Comparison of ENCODE assay signal across 8 mouse cellular contexts in genomic region chr11:109472171-109472691, GRCm38 (mm10). TPM values are rescaled to one million over a fixed set of nuclear protein-coding genes. Genes with fewer than 3 reads are reported as not detected.
DNase-seq lines count a peak whose midpoint lies in the region; ATAC-seq and TF ChIP-seq lines count a peak whose summit lies in the region.

No protein-coding gene starts in this region.

- WGBS in kidney, embryonic 15.5 days: under 1% methylated on average over 33 of the region's 33 CpGs

- H3K27ac ChIP-seq in left cerebral cortex, adult 2 months: peak overlapping the region; percentile 72
- H3K27ac ChIP-seq in kidney, embryonic 15.5 days: peak overlapping the region; percentile 93

- no peak; the same call in 1 of the 2 replicates for TF ChIP-seq CTCF in left cerebral cortex, adult 2 months (IDR thresholded peaks at IDR 0.05)

- peaks cover 39% of the 10 kb centered on the region for H3K4me1 ChIP-seq in kidney, embryonic 15.5 days

- no peaks in the 10 kb centered on the region for H3K36me3 ChIP-seq in kidney, embryonic 15.5 days

- peak; percentile 22 to 24 for DNase-seq in left cerebral cortex, adult 2 months (ENCODE audit: extremely low spot score in 1 of 2, low spot score in 2 of 2)
- DNase-seq in left cerebral cortex, adult 11 months (ENCODE audit: low spot score): no peak
- DNase-seq in cerebellum, postnatal 14 days: peak; percentile 55 to 58
- DNase-seq in gastrocnemius, postnatal 4 days (ENCODE audit: low spot score in 2 of 2): peak; percentile 32 to 37
- peak; percentile 40 to 44 for DNase-seq in right cerebral cortex, postnatal 10 days (ENCODE audit: low spot score in 2 of 2)
- peak; percentile 37 for DNase-seq in urinary bladder, postnatal 25 days (ENCODE audit: low spot score)

- H3K4me2 ChIP-seq in kidney, embryonic 15.5 days: peak overlapping the region; percentile 96

- H3K27me3 ChIP-seq in kidney, embryonic 15.5 days: 0 out of 2 replicates have a peak, but pooled peaks cover 4% of the 10 kb centered on the region

- H3K4me3 ChIP-seq in left cerebral cortex, adult 2 months: peak overlapping the region; percentile 75
- peak overlapping the region; percentile 73 for H3K4me3 ChIP-seq in kidney, embryonic 15.5 days (replicated peaks)

- 0 out of 2 replicates have a peak, but pooled peaks have one; percentile 6 for ATAC-seq in kidney, embryonic 15.5 days (replicated peaks; ENCODE audit: low FRiP score)
- peak; percentile 27 for ATAC-seq in megakaryocyte, adult 5-6 weeks (ENCODE audit: poor library complexity, severe bottlenecking)

- peak overlapping the region; percentile 94 for H3K9ac ChIP-seq in kidney, embryonic 15.5 days

- intact Hi-C loops in left cerebral cortex, adult 2 months (cut with DNase I): no loop called here

- H3K9me3 ChIP-seq in kidney, embryonic 15.5 days (replicated peaks): no peaks in the 10 kb centered on the region

RNA-seq across cellular contexts. Expression of gene Arsg, which starts 0.9 kb away (rescaled TPM):
- total RNA-seq in left cerebral cortex, adult 2 months (2021): 10 to 100 TPM; 10.2 to 11.1 TPM
- total RNA-seq in gastrocnemius, postnatal 4 days (2021): 10 to 100 TPM; 11.3 to 12.4 TPM
- polyA plus RNA-seq in kidney, embryonic 15.5 days (2015; fragmentation: Nextera tagmentation; extraction: Ambion mirVana): 4.7 and 5.4 TPM in 2 replicates
- total RNA-seq in megakaryocyte, adult 5-6 weeks (2015): 4.9 and 6.2 TPM in 2 replicates
- 6.2 and 7.5 TPM in 2 replicates for total RNA-seq in megakaryocyte, adult 5-6 weeks (2017)

RNA-seq across cellular contexts. Expression of gene Slc16a6, which starts 1.2 kb away (rescaled TPM):
- 10 to 100 TPM; 11.6 to 12.3 TPM for total RNA-seq in left cerebral cortex, adult 2 months (2021)
- 10 to 100 TPM; 16.8 to 17.6 TPM for total RNA-seq in gastrocnemius, postnatal 4 days (2021)
- polyA plus RNA-seq in kidney, embryonic 15.5 days (2015; fragmentation: Nextera tagmentation; extraction: Ambion mirVana): 8.8 and 10.5 TPM in 2 replicates
- 27.4 and 27.6 TPM in 2 replicates for total RNA-seq in megakaryocyte, adult 5-6 weeks (2015)
- total RNA-seq in megakaryocyte, adult 5-6 weeks (2017): 10.5 and 14.7 TPM in 2 replicates

RNA-seq across cellular contexts. Expression of gene Amz2, which starts 46.5 kb away (rescaled TPM):
- 10 to 100 TPM; 49.5 TPM for total RNA-seq in left cerebral cortex, adult 2 months (2021)
- total RNA-seq in gastrocnemius, postnatal 4 days (2021): 10 to 100 TPM; 47.4 to 55.9 TPM
- 37.1 and 44.6 TPM in 2 replicates for polyA plus RNA-seq in kidney, embryonic 15.5 days (2015; fragmentation: Nextera tagmentation; extraction: Ambion mirVana)
- total RNA-seq in megakaryocyte, adult 5-6 weeks (2015): 19.2 and 26.5 TPM in 2 replicates
- total RNA-seq in megakaryocyte, adult 5-6 weeks (2017): 51.3 and 51.7 TPM in 2 replicates

RNA-seq across cellular contexts. Expression of gene 9930022D16Rik, which starts 58.5 kb away (rescaled TPM):
- not detected for total RNA-seq in left cerebral cortex, adult 2 months (2021)
- not detected for total RNA-seq in gastrocnemius, postnatal 4 days (2021)
- not detected in 2 replicates for polyA plus RNA-seq in kidney, embryonic 15.5 days (2015; fragmentation: Nextera tagmentation; extraction: Ambion mirVana)
- 0.07 TPM in 1 of 2 replicates, not detected in the other for total RNA-seq in megakaryocyte, adult 5-6 weeks (2015)
- 0.08 TPM in 1 of 2 replicates, not detected in the other for total RNA-seq in megakaryocyte, adult 5-6 weeks (2017)
